Mouse (Mus musculus) kidney, embryonic 16.5 days (tissue): Measurements from ENCODE around the gene Gpnmb. TPM values are rescaled to one million over a fixed set of nuclear protein-coding genes. Genes with fewer than 3 reads are reported as not detected.

Source experiments
- ATAC-seq: fragments of 200-750 bp; cut with Nextera tagmentation; 2 replicates; pipeline ENCODE4 v1.8.0; 2017; ENCODE audit warnings: moderate TSS enrichment; ENCODE audit not compliant: low FRiP score, low TSS enrichment
- H3K27ac ChIP-seq: fragments of 300-500 bp; sonication (generic); 2 replicates; pipeline ENCODE4 v1.5.1; 2014; ENCODE audit warnings: low read length
- H3K27me3 ChIP-seq: fragments of 300-500 bp; sonication (generic); 2 replicates; pipeline ENCODE4 v1.6.1; 2014; ENCODE audit warnings: low read length, control low read depth, mixed read lengths; ENCODE audit not compliant: insufficient read depth
- H3K36me3 ChIP-seq: fragments of 300-500 bp; sonication (generic); 2 replicates; pipeline ENCODE4 v1.6.1; 2014; ENCODE audit warnings: low read length, control low read depth, mixed read lengths; ENCODE audit not compliant: insufficient read depth
- H3K4me1 ChIP-seq: fragments of 300-500 bp; sonication (generic); 2 replicates; pipeline ENCODE4 v1.6.1; 2014; ENCODE audit warnings: low read length, control low read depth, mixed read lengths; ENCODE audit not compliant: insufficient read depth
- H3K4me2 ChIP-seq: fragments of 300-500 bp; sonication (generic); replicated peaks from 2 replicates; pipeline ENCODE4 v1.6.1; 2014; ENCODE audit warnings: low read depth, low read length
- H3K4me3 ChIP-seq: fragments of 300-500 bp; sonication (generic); 2 replicates; pipeline ENCODE4 v1.5.1; 2014; ENCODE audit warnings: mild to moderate bottlenecking, low read length
- H3K9ac ChIP-seq: fragments of 300-500 bp; sonication (generic); replicated peaks from 2 replicates; pipeline ENCODE4 v1.6.1; 2014; ENCODE audit warnings: low read length
- H3K9me3 ChIP-seq: fragments of 300-500 bp; sonication (generic); 2 replicates; pipeline ENCODE4 v1.6.1; 2016; ENCODE audit warnings: low read length, control low read depth
- WGBS: fragments of 180-500 bp; shearing (Covaris S2); extraction: QIAGEN DNeasy Blood & Tissue Kit; methylation state at CpG from one replicate; pipeline ENCODE4 v1.1.7; 2014; 5-methylcytosine and 5-hydroxymethylcytosine counted together
- polyA plus RNA-seq: library from polyadenylated mRNA; unstranded; fragments of >200 nt; fragmentation: Nextera tagmentation; extraction: Ambion mirVana; gene quantifications from 2 replicates; pipeline ENCODE4 v1.2.1, GENCODE M21; 2015

Gene Gpnmb
- polyA plus RNA-seq, 1 experiment from 2014 or later, result 0.39 TPM

DNA sequence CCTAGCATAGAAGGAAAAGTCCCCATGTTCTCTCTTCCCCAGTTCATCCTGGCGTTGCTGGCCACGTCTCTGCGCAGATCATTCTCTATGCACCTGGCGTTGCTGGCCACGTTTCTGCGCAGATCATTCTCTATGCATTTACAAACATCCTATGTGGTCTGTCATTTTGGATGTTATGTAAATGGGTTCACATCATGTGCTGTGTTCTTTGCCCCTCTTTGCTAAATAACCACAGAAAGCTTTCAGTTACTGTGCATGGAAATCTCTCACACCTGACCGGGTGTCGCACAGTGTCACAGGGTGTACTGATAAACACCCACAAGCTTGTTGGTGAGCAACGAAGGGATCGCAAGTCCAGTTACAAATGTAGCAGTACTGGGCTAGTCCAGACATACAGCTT, 12.0 kb downstream of the Gpnmb start:
- H3K4me3 ChIP-seq, result no peak overlapping the region
- no peak for ATAC-seq
- H3K36me3 ChIP-seq, result no peaks in the 10 kb centered on the region
- H3K27ac ChIP-seq, result no peak overlapping the region
- H3K9me3 ChIP-seq, result no peaks in the 10 kb centered on the region
- no peaks in the 10 kb centered on the region for H3K4me1 ChIP-seq
- H3K27me3 ChIP-seq, result no peaks in the 10 kb centered on the region
- H3K4me2 ChIP-seq, result no peak overlapping the region
- H3K9ac ChIP-seq, result no peak overlapping the region
- 93% methylated on average over 10 of the region's 10 CpGs for WGBS

DNA sequence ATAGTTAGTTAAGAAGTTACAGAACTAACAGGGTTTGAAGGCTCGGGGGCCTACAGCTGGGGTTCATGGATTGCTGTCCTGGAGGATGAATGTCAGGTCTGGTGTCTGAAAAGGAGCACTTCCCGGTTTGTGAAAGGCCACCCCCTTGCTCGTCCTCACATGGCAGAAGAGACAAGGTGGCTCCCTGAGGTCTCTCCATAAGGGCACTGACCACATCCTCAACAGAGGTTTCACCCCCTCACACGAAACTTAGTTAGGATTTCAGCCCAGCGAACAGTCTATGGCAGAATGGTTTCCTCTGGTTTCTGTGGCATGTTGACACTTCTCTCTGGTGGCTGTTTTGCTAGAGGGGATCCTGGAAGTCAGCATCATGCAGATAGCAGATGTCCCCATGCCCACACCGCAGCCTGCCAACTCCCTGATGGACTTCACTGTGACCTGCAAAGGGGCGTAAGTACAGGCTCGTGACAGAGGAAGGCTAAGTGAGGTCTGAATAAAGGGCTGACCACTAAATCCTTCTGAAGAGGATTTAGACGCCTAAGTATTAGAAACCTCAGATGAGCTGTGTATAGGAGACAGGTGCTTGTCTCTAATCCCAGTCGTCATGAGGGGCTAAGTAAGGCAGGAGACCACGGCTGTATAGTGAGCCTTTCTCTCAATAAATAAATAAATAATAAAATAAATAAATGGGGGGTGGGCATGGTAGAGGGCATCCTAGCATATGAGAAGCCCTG, 14.5 kb downstream of the Gpnmb start:
- H3K4me3 ChIP-seq, result no peak overlapping the region
- no peak for ATAC-seq
- 75% methylated on average over 11 of the region's 11 CpGs for whole genome bisulfite sequencing
- H3K9me3 ChIP-seq, result no peaks in the 10 kb centered on the region
- H3K9ac ChIP-seq, result no peak overlapping the region
- no peaks in the 10 kb centered on the region; the same call in 1 of the 2 replicates for H3K4me1 ChIP-seq
- no peak overlapping the region for H3K27ac ChIP-seq
- no peaks in the 10 kb centered on the region for H3K27me3 ChIP-seq
- H3K36me3 ChIP-seq, result no peaks in the 10 kb centered on the region
- no peak overlapping the region for H3K4me2 ChIP-seq

DNA sequence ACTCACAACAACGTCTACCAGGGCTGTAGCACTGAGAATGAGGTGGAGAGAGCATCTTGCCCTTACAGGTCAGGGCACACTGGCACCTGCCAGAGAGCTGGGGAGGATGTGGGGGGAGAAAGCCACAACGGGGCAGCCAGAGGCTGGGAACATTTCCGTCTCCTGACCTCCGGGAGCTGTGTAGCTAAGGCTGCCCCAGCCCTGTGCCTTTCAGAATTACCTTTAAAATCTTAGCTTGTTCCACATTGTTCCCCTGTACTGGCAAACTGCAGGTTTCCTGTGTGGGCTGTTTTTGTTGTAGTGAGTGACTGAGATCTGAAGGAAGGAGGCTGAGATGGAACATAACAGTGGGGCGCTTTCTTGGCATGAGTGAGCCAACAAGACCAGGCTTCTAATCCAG, 15.8 kb downstream of the Gpnmb start:
- Histone ChIP-seq H3K4me1 (no peaks in the 10 kb centered on the region; the same call in 1 of the 2 replicates), H3K27ac (no peak overlapping the region), H3K36me3 (no peaks in the 10 kb centered on the region), H3K4me3 (no peak overlapping the region), H3K9ac (no peak overlapping the region), H3K27me3 (no peaks in the 10 kb centered on the region), H3K9me3 (no peaks in the 10 kb centered on the region), H3K4me2 (no peak overlapping the region)
- WGBS, result 63% methylated on average over 5 of the region's 5 CpGs
- no peak for ATAC-seq

DNA sequence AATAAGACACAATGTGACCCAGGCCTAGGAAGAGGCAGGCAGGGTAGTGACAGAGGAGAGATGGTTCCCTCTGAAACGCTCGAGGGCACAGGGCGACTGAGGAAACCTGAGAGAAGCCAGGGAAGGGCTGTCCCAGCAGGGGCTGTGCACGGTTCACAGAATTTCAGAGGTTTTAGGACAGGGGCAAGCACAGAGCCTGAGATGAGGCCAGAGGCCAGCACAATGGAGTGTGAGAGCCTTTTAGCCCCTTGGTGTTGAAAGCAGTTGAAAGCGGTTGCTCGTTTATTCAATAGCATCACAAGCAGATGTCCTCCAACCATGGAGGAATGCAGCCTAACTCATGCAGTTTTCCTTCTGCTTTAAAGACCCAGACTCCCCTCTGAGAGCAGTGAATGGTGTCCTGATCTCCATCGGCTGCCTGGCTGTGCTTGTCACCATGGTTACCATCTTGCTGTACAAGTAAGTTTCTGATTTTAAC, 18.9 kb downstream of the Gpnmb start:
- ATAC-seq, result peak; percentile 47; the same call in 1 of the 2 replicates
- Histone ChIP-seq H3K27me3 (no peaks in the 10 kb centered on the region), H3K36me3 (no peaks in the 10 kb centered on the region), H3K4me3 (no peak overlapping the region), H3K4me2 (no peak overlapping the region), H3K9ac (no peak overlapping the region), H3K9me3 (no peaks in the 10 kb centered on the region), H3K27ac (no peak overlapping the region), H3K4me1 (no peaks in the 10 kb centered on the region; the same call in 1 of the 2 replicates)
- WGBS, result 15% methylated on average over 7 of the region's 7 CpGs

DNA sequence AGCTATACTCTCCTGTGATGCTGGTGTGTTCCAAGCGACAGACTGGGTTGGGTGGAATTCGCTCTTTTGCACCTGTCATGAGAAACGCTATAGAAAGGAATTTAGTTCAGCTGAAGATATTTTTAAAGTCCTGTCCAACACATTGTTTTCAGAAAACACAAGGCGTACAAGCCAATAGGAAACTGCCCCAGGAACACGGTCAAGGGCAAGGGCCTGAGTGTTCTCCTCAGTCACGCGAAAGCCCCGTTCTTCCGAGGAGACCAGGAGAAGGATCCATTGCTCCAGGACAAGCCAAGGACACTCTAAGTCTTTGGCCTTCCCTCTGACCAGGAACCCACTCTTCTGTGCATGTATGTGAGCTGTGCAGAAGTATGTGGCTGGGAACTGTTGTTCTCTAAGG, 19.7 kb downstream of the Gpnmb start:
- no peak for ATAC-seq

DNA sequence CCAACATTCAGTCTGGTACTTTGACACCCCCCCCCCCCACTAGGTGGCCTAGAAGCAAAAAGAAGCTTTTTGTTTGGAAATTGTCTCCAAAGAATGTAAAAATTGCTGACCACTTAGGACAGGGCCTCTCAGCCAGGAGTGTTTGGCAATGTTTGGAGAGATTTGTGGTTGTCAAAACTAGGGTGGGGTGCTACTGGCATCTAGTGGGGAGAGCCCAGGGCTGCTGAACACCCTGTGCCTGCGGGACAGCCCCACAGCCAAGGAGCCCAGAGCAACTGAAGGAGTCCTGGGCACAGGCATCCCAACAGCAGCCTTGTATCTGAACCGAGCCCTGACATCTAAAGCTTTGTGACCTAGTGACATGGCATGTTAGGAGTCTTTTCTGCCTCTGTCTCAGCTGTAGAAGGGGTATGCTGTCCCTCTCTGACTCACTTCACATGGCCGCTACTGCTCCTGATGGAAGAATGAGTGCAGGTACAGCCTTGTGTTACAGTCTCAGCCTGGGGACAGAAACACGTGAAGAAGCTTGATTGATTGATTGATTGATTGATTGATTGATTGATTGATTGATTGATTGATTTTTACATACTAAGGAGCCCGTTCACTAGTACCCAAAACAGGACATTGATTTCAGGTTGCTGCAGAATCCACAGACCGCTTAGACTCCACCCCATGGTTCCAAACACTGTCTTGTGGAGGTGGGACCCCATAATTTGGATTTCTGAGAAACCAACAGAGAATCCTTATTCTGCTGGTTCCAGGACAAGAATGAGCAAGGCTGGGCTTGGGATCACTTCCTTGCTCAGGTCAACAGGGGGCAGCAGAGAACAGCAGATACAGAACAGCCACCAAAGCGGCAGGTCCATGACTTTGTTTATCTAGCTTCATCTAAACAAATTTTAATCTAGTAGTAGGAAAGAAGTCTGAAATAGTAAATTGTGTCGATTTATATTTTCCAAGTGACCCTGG, 21.0 kb downstream of the Gpnmb start:
- Histone ChIP-seq H3K4me1 (no peaks in the 10 kb centered on the region; the same call in 1 of the 2 replicates), H3K9ac (no peak overlapping the region), H3K27ac (no peak overlapping the region), H3K27me3 (no peaks in the 10 kb centered on the region), H3K36me3 (no peaks in the 10 kb centered on the region), H3K4me2 (no peak overlapping the region), H3K9me3 (no peaks in the 10 kb centered on the region), H3K4me3 (no peak overlapping the region)
- 36% methylated on average over 8 of the region's 8 CpGs for WGBS
- ATAC-seq, result peak; percentile 39

More for the DNA sequence above, 19.7 kb downstream of the Gpnmb start:
- WGBS, result 77% methylated on average over 9 of the region's 9 CpGs
- Histone ChIP-seq H3K9me3 (no peaks in the 10 kb centered on the region), H3K27ac (no peak overlapping the region), H3K27me3 (no peaks in the 10 kb centered on the region), H3K4me1 (no peaks in the 10 kb centered on the region; the same call in 1 of the 2 replicates), H3K4me2 (no peak overlapping the region), H3K36me3 (no peaks in the 10 kb centered on the region), H3K4me3 (no peak overlapping the region), H3K9ac (no peak overlapping the region)

DNA sequence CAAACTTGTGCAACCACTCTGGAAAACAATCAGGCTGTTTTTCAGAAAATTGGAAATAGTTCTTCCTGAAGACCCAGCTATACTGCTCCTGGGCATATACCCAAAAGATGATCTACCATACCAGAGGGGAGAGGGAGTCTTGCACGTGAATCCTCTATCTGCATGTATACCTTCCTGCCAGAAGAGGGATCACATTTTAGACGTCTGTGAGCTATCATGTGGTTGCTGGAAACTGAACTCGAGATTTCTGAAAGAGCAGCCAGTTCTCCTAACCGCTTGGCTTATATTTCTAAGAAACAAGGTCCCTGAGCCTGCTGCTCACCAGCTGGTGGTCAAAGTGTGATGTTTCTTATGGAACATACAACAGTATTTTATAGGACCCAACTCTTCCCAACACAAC, 32.0 kb downstream of the Gpnmb start:
- Histone ChIP-seq H3K9me3 (no peaks in the 10 kb centered on the region), H3K4me3 (no peak overlapping the region), H3K4me1 (peaks cover 4% of the 10 kb centered on the region), H3K4me2 (no peak overlapping the region), H3K9ac (no peak overlapping the region), H3K36me3 (no peaks in the 10 kb centered on the region), H3K27ac (no peak overlapping the region), H3K27me3 (no peaks in the 10 kb centered on the region)
- 32% methylated on average over 4 of the region's 4 CpGs for WGBS
- no peak for ATAC-seq

DNA sequence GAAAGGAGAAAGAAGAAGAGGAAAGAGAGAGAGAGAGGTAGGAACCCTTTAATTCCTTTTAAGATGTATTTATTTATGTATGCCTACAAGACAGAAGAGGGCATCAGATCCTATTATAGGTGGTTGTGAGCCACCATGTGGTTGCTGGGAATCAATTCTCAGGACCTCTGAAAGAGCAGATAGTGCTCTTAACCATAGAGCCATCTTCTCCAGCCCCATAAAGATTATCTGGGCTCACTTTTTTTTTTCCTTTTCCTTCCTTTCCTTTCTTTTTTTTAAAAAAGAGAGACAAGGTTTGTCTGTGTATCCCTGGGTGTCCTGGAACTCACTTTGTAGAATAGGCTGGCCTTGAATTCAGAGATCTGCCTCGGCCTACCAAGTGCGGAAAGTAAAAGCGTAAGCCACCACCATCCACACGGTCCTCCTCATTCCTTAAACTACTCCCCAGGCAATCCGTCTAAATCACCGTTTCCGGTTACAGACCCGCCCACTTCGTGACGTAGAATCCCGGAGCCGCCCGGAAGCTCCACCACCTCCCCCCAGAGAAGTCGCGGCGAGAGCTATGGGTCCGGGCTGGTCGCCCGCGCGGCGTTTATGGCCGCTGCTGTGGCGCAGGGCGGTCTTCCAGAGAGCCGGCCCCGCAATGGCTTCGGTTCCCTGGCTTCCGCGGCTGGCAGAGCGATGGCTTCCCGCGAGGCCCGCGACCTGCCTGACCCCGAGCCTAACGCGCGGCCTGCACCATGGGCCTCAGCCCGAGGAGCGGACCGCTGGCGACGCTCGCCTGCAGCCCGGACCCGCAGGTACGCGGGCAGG, 37.2 kb downstream of the Gpnmb start, which contains the start of gene Malsu1:
Malsu1 (plus strand) TSS at position 492 of the 813 bp plus-strand sequence.
- peak within 1 kb of the TSS; percentile 99 for H3K4me3 ChIP-seq
- peak within 1 kb of the TSS; percentile 99 for H3K9ac ChIP-seq
- H3K36me3 ChIP-seq, result no peaks in the 10 kb centered on the region
- H3K27ac ChIP-seq, result peak within 1 kb of the TSS; percentile 84
- H3K27me3 ChIP-seq, result no peaks in the 10 kb centered on the region
- WGBS, result under 1% methylated on average over 49 of the region's 49 CpGs
- ATAC-seq, result peak; percentile 97
- no peaks in the 10 kb centered on the region for H3K9me3 ChIP-seq
- H3K4me2 ChIP-seq, result peak within 1 kb of the TSS; percentile 88
- H3K4me1 ChIP-seq, result peaks cover 17% of the 10 kb centered on the region

DNA sequence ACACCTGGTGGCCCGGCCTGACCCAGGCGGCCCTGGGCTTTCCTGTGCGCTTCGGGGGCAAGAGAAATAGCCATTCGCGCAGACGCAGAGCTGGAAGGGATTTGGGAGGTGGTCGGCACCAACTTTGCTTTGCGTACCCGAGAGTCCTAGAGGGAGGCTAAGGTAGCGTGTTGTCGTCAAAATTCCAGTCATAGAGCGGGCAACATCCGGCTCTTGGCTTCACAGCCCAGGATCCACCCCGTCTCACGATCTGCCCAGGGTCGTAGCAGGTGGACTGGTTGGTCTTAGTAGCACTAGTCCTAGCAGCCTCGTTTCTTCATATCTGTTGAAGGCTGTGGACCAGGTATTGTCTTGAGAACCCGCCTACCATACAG, 37.8 kb downstream of the Gpnmb start:
- Histone ChIP-seq H3K4me3 (peak overlapping the region; percentile 99), H3K36me3 (no peaks in the 10 kb centered on the region), H3K27ac (peak overlapping the region; percentile 84), H3K4me1 (peaks cover 17% of the 10 kb centered on the region), H3K9ac (peak overlapping the region; percentile 99), H3K27me3 (no peaks in the 10 kb centered on the region), H3K9me3 (no peaks in the 10 kb centered on the region), H3K4me2 (peak overlapping the region; percentile 88)
- WGBS, result under 1% methylated on average over 19 of the region's 19 CpGs
- peak; percentile 81 for ATAC-seq
